Mouse (Mus musculus): ENCODE data around the gene Slc27a2.
"Not testable (repeated sequence)": the region's sequence is repeated elsewhere in the genome, so short reads cannot be mapped to it uniquely, and the experiment has no call there.

Gene Slc27a2

DNA sequence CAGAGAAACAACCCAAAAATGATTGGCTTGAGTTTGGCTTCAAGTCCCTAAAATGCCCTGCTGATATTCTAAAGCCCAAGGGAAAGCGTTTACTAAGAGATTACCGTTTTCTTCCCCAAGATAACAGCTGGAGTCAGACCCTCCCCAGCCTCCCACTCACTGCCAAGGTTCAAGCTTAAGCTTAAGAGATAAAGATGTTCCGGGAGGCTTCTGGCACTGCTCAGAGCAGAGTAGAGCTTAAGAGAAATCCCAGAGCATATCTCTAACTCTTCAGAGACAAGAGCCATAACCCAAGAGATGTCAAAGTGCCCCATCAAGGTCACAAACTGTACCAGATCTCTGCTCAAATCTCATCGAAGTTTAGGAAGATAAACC lies 54.5 kb downstream of the Slc27a2 start:
- no peak for DNase-seq

DNA sequence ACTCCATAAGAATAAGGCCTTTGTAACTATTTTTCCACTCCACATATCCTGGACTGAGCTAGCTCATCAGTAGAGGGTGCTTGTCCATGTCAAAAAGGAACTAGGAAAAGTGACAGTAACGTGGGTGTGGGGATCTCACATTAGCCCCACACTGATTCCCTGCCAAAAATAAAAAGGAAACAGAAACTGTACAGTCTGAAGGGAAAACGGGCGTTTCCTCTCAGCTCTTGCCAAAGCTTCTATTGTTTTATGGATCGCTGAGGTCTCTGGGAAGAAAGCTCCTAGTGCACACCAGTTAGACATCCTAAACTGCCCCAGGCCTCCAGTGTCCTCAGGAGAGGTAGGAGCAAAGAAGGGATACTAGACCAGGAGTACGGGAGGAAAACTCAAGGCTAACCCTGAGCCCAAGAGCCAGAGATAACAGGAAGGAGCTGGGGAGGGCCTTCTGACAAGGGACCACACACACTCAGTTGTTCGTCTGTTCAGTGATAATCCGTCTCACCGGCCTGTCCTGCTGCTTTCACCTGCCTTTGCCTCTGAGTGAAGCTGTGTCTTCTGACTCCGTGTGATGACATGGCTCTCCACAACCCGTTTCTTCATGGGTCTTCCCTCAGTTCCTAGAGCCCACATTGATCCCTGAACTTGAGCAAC lies 55.5 kb downstream of the Slc27a2 start:
- DNase-seq: no peak

DNA sequence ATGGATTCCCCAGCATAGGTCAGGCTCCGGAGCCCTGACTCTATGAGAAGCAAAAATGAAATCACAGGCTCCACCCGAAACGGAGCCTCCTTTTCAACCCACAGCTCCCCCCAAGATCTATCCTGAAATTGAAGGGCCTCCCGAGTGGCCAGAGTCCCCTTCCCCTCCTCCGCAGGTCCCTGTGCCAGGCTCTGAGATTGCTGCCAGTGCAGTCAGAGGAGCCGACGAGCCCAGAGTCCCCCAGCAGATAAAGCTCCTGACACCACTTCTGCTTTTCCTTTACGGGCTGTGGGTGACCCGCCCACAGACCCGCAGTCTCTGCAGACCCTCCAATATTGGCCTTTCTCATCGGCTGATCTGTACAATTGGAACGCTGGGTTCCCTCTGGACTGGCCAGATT lies 57.4 kb downstream of the Slc27a2 start:
- DNase-seq: not testable (repeated sequence)

DNA sequence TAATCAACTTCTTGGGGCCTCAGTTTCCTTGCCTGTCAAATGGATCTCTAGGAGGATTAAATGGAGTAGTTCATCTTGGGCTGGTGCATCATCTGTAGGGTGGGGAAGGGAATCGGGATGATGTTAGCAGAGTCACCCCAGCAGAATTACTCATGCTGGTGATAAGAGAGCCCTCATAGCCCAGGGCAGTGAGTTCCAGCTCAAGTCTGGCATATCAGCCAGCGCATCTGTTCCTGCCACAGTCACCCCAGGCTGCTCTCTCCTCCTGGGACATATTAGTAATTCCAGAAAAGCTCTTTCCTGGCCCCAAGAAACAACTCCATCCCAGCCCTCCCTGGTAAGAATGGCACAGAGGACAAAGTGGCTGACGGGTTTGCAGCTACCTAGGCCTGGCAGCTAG lies 63.1 kb downstream of the Slc27a2 start:
- no peak for DNase-seq

DNA sequence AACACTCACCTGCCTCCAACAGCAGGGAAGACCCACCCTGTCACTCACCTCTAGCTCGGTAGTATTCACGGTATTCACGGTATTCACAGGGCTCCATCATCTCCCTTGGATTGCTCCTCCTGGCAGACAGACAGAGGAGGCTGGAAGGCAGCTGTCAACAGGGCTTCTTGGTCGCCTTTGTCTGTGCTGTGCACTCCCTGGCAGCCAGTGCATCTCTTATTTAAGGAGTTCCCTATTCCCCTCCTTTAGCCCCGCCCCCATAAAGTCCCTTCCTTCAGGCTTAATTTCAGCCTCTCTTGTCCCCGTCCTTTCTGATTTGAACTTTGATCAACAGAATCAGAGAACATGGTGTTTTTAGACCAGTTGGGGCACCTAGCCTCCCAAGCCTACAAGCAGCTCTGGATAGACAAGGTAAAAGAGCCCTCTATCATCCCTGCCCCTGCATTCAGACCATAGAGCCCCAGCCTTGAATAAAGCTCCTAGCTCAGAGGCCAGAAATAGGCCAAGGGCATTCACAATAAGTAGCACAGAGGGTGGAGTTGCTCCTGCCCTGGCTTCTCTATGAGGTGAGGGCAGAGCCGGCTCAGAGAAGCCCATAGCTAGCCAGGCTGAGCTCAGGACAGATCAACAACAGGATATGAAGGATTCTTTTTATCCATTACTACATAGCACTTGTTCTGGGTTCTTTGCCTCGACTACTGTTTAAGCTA lies 66.4 kb downstream of the Slc27a2 start:
- no peak for DNase-seq

DNA sequence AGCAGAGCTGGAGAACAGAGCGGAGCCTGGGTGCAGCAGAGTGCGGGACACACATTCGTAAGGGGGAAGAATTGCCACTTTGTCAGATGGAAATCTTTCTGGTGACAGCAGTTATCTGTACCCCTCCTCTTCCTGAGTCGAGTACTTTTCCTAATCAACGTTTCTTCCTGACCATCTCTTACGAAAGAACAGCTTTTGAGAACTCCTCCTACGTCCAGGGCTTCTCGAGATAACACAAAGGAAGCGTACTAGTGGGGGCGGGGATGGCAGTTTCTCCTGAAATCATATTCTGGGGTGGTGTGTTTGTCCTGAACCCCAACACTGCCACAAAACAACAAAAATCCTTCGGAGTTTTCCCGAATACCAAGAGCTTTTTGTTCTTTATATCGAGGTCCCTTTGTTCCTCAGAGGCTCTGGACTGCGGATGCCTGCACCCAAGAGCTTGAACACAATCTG lies 67.1 kb downstream of the Slc27a2 start, which contains the start of gene Hdc:
TSS of gene Hdc (minus strand) at position 51 of the 456 bp plus-strand sequence.
- no peak for DNase-seq

DNA sequence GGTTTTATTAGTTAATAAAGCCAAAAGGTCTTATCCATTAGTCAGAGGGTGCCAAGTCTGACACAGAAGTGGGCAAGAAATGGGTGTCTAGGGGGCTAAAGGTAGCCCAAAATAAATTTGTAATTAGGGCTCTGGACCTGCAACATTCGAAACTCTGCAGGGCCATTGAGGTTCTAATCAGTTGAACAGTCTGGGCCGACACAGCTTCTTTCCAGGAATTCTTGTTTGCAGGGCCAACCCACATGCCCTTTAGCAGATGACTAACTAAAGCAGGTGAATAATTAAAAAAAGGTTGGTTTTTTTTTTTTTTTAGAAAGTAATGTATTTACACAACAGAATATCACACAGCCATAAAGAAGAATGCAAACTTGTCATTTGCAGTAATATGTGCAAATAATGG lies 70.2 kb downstream of the Slc27a2 start:
- DNase-seq: no peak

DNA sequence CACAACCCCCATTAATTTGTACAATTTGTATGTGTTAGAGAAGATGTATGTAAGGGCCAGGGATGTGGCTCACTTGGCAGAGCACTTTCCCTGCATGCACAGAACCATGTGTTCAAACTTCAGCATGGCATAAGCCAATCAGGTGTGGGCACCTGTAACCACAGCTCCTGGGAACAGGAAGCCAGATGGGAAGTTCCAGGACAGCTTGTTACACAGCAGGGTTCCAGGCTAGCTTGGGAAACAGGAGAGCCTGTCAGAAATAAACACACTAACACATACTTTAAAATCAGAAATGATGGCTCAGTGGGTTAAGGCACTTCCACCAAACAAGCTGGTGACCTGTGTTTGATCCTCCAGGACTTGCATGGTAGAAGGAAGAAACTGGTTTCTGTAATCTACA lies 70.9 kb downstream of the Slc27a2 start:
- peak; percentile 83 to 84 for DNase-seq

DNA sequence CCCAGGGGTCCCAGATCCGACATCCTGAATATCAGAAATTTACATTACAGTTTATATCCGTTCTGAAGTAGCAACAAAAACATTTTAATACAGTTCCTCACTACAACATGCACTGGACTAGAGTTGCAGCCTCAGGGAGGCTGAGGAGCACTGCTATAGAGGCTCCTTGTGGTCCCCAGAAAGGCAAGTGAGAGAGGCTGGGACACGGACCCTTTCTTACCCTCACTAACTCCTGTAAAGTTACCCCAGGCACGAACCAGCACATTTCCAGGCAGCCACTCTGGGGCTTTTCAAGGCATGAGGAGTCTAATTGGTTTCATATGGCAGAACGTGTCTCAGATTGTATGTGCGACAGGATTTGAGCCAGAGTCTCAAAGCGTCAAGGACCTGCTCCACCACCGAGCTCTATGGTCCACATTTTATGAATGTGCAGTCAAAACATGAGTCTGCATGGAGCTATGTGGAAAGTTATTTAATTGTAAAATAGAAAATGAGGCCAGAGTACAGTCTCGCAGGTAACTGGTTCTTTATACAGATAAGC lies 76.3 kb downstream of the Slc27a2 start:
- no peak for DNase-seq

DNA sequence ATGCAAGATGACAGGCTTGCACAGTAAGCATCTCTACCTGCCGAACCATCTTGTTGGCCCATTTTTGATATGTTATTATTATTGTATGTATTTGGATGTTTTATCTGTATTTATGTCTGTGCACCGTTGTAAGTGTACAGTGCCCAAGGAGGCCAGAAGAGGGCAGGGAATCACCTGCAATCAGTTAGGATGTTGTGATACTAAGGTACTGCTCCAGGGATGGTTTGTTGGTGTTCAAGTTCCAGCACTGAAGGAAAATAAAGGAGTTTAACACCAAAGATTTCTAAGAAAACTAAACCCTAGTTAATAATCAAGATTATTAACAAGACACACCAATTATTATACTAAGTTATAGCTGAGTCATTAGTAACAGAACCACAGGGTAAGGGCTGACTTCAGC lies 81.0 kb downstream of the Slc27a2 start:
- no peak for DNase-seq

DNA sequence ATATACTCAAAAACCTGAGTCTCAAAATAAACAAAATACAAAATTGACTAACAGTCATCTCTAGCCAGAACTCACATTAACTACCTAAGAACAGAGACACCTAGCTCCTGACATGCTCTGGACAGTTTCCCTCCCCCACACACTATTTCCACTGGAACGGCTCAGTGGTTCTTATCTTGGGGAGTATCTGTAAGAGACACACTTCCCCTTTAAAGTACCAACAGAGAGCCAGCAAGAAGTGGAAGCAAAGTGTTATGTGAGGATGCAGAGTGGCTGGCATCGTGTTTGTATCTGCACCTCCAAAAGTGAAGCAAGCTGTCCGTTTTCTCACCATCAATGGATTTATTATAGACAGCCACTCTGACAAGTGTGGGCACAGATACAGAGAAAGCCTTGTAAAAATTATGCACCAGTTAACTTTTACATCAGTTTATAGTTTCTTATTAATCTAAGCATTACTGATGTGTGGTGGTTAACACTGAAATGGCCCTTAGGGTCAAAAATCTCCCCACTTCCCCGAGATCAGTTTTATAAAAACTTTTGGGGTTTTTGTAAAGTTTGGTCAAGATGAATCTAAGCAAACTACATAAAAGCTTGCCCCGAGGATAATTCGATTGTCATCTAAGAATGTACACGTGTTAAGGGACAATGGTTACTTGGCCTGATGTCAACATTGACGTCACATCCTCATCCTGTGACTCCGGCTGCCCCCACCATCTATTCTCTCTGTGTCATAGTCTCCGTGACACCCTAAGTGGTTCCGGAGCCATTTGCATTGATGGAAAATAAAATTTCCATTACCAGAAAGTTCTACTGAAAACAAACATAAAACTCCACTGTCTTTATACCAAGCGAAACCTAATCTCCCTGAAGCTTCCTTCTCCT lies 84.0 kb downstream of the Slc27a2 start:
- no peak for DNase-seq

All from cerebellum, postnatal 36 days (tissue).